Mouse (Mus musculus) intestine, postnatal 0 days (tissue): Measurements from ENCODE around the gene Ift122. TPM values are rescaled to one million over a fixed set of nuclear protein-coding genes. Genes with fewer than 3 reads are reported as not detected.

Experiments used
- ATAC-seq: fragments of 200-750 bp; cut with Nextera tagmentation; 2 replicates; pipeline ENCODE4 v1.8.0; 2017; ENCODE audit warnings: mild to moderate bottlenecking, moderate TSS enrichment, moderate library complexity
- H3K27ac ChIP-seq: fragments of 300-500 bp; sonication (generic); 2 replicates; pipeline ENCODE4 v1.5.1; 2014; ENCODE audit warnings: mild to moderate bottlenecking, low read depth, low read length, moderate library complexity
- H3K27me3 ChIP-seq: fragments of 300-500 bp; sonication (generic); replicated peaks from 2 replicates; pipeline ENCODE4 v1.6.1; 2014; ENCODE audit warnings: low read length, mixed read lengths; ENCODE audit not compliant: control insufficient read depth, insufficient read depth
- H3K36me3 ChIP-seq: fragments of 300-500 bp; sonication (generic); 2 replicates; pipeline ENCODE4 v1.6.1; 2014; ENCODE audit warnings: mild to moderate bottlenecking, moderate library complexity; ENCODE audit not compliant: control insufficient read depth, insufficient read depth
- H3K4me1 ChIP-seq: fragments of 300-500 bp; sonication (generic); replicated peaks from 2 replicates; pipeline ENCODE4 v1.6.1; 2014; ENCODE audit warnings: antibody characterized with exemption, low read length, mixed read lengths; ENCODE audit not compliant: control insufficient read depth, insufficient read depth
- H3K4me2 ChIP-seq: fragments of 300-500 bp; sonication (generic); replicated peaks from 2 replicates; pipeline ENCODE4 v1.6.1; 2014; ENCODE audit warnings: low read depth, mild to moderate bottlenecking, moderate library complexity
- H3K4me3 ChIP-seq: fragments of 300-500 bp; sonication (generic); 2 replicates; pipeline ENCODE4 v1.5.1; 2014; ENCODE audit warnings: low read depth, low read length
- H3K9ac ChIP-seq: fragments of 300-500 bp; sonication (generic); 2 replicates; pipeline ENCODE4 v1.6.1; 2014; ENCODE audit warnings: mild to moderate bottlenecking, low read depth, low read length
- H3K9me3 ChIP-seq: fragments of 300-500 bp; sonication (generic); 2 replicates; pipeline ENCODE4 v1.6.1; 2016; ENCODE audit warnings: mixed run types; ENCODE audit not compliant: control insufficient read depth
- CTCF ChIP-seq: sonication (generic); IDR thresholded peaks from 2 replicates; pipeline ENCODE4 v1.5.1; 2016; ENCODE audit warnings: low read depth, mild to moderate bottlenecking, control low read depth, antibody characterized with exemption, moderate library complexity
- WGBS: fragments of 180-500 bp; shearing (Covaris S2); extraction: QIAGEN DNeasy Blood & Tissue Kit; methylation state at CpG from one replicate; pipeline ENCODE4 v1.1.7; 2014; 5-methylcytosine and 5-hydroxymethylcytosine counted together
- polyA plus RNA-seq: library from polyadenylated mRNA; unstranded; fragments of >200 nt; fragmentation: Nextera tagmentation; extraction: Ambion mirVana; gene quantifications from 2 replicates; pipeline ENCODE4 v1.2.1, GENCODE M21; 2015

Gene Ift122
- polyA plus RNA-seq, 1 experiment from 2014 or later, result 3.0 TPM

GRCm38 (mm10) chr6:115808488-115809231, 44.6 kb upstream of the Ift122 start, which contains the start of gene Rpl32:
Gene Rpl32, minus strand, starts transcription at chr6:115808747.
- Histone ChIP-seq H3K36me3 (peaks cover 34% of the 10 kb centered on the region), H3K9ac (peak within 1 kb of the TSS; percentile 79), H3K9me3 (no peaks in the 10 kb centered on the region), H3K4me1 (peaks cover 7% of the 10 kb centered on the region; the same call in 1 of the 2 replicates), H3K27me3 (no peaks in the 10 kb centered on the region), H3K27ac (peak within 1 kb of the TSS; percentile 94), H3K4me2 (peak within 1 kb of the TSS; percentile 70), H3K4me3 (peak within 1 kb of the TSS; percentile 66)
- under 1% methylated on average over 47 of the region's 47 CpGs for WGBS
- ATAC-seq, result peak; percentile 80
- TF ChIP-seq CTCF, result peak; percentile 72

GRCm38 (mm10) chr6:115811606-115812005, 41.7 kb upstream of the Ift122 start:
- 70% methylated on average over 8 of the region's 8 CpGs for WGBS
- Histone ChIP-seq H3K27me3 (no peaks in the 10 kb centered on the region), H3K4me2 (no peak overlapping the region), H3K27ac (no peak overlapping the region), H3K4me1 (peaks cover 4% of the 10 kb centered on the region; the same call in 1 of the 2 replicates), H3K9me3 (no peaks in the 10 kb centered on the region), H3K4me3 (no peak overlapping the region), H3K9ac (no peak overlapping the region), H3K36me3 (peaks cover 7% of the 10 kb centered on the region)
- TF ChIP-seq CTCF, result no peak
- ATAC-seq, result no peak

DNA sequence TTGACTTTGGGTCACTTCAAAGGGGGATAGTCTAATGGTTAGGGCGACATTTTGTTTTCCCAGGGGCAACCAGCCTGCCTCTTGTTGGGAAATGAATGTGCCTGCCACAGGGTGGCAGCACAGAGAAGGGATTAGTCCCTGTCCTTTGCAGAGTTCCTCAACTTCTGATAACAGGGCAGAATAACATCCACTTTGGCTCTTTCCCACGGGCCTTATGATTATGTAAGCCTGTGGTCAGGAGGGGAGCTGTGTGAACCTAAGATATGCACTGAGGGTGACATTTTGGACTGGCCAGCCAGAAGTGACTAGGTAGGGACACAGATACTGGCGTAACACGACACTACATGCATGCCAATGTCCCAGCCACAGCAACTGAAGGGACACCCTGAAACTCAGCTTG, 39.2 kb upstream of the Ift122 start:
- WGBS, result 37% methylated on average over 4 of the region's 4 CpGs
- H3K9ac ChIP-seq, result no peak overlapping the region
- peak; percentile 83 for TF ChIP-seq CTCF

DNA sequence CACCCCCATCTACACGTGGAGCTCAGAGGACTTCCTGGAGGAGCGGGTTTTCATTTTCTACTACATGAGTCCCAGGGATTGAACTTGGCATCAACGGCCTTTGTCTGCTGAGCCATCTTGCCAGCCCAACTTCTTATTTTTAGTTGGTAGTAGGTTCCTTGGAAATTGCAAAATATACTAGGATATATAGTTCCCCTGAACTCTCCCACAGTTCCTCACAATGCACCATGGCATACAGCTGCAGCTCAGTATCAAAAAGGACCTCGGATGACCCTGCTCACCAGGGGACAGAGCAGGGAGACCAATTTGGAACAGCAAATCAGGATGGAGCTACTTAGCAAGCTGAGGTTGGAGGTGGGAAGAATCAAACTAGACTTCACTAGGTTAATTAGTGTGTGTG, 38.2 kb upstream of the Ift122 start:
- H3K4me1 ChIP-seq, result no peaks in the 10 kb centered on the region
- H3K9me3 ChIP-seq, result no peaks in the 10 kb centered on the region
- H3K4me2 ChIP-seq, result no peak overlapping the region
- ATAC-seq, result no peak
- no peaks in the 10 kb centered on the region for H3K36me3 ChIP-seq
- no peak overlapping the region for H3K27ac ChIP-seq
- no peak overlapping the region for H3K9ac ChIP-seq
- TF ChIP-seq CTCF, result no peak
- H3K27me3 ChIP-seq, result no peaks in the 10 kb centered on the region
- WGBS, result 70% methylated on average over 4 of the region's 4 CpGs
- H3K4me3 ChIP-seq, result no peak overlapping the region

More for the DNA sequence above, 39.2 kb upstream of the Ift122 start:
- ATAC-seq, result peak; percentile 35; the same call in 1 of the 2 replicates
- no peaks in the 10 kb centered on the region for H3K4me1 ChIP-seq
- H3K27ac ChIP-seq, result no peak overlapping the region
- no peaks in the 10 kb centered on the region for H3K36me3 ChIP-seq
- no peak overlapping the region for H3K4me2 ChIP-seq
- H3K9me3 ChIP-seq, result no peaks in the 10 kb centered on the region
- H3K27me3 ChIP-seq, result no peaks in the 10 kb centered on the region
- no peak overlapping the region for H3K4me3 ChIP-seq

GRCm38 (mm10) chr6:115818129-115818528, 35.1 kb upstream of the Ift122 start:
- 81% methylated on average over 2 of the region's 2 CpGs for WGBS
- ATAC-seq, result no peak
- no peaks in the 10 kb centered on the region for H3K36me3 ChIP-seq
- H3K9me3 ChIP-seq, result no peaks in the 10 kb centered on the region
- no peaks in the 10 kb centered on the region for H3K4me1 ChIP-seq
- no peaks in the 10 kb centered on the region for H3K27me3 ChIP-seq
- no peak overlapping the region for H3K9ac ChIP-seq
- TF ChIP-seq CTCF, result no peak
- no peak overlapping the region for H3K4me3 ChIP-seq
- H3K27ac ChIP-seq, result no peak overlapping the region
- no peak overlapping the region for H3K4me2 ChIP-seq

GRCm38 (mm10) chr6:115821216-115821993, 31.9 kb upstream of the Ift122 start:
- Histone ChIP-seq H3K4me3 (no peak overlapping the region), H3K36me3 (no peaks in the 10 kb centered on the region), H3K4me2 (no peak overlapping the region), H3K4me1 (no peaks in the 10 kb centered on the region), H3K9me3 (no peaks in the 10 kb centered on the region), H3K9ac (no peak overlapping the region), H3K27ac (no peak overlapping the region), H3K27me3 (no peaks in the 10 kb centered on the region)
- no peak for ATAC-seq
- no peak for TF ChIP-seq CTCF
- 77% methylated on average over 8 of the region's 8 CpGs for WGBS
